ENCODE assay signal across 23 mouse cellular contexts in genomic region chr1:161728546-161729206, GRCm38 (mm10). TPM values are rescaled to one million over a fixed set of nuclear protein-coding genes. Genes with fewer than 3 reads are reported as not detected.
DNase-seq lines count a peak whose midpoint lies in the region; ATAC-seq and TF ChIP-seq lines count a peak whose summit lies in the region.
"Had no signal": no experiment of that assay in that cellular context is flagged by ENCODE, and none has a peak within 500 bp of the region (broad histone marks: within the 10 kb centered on the region; RNA-seq: fewer than 3 reads in every experiment).

No protein-coding gene starts in this region.

- TF ChIP-seq CTCF in intestine, postnatal 0 days (IDR thresholded peaks at IDR 0.05; ENCODE audit: low read depth), result no peak

- DNase-seq in kidney, postnatal 36 days, result peak; percentile 13 to 17
- DNase-seq in kidney, postnatal 25 days, result no peak
- DNase-seq in ES-E14 (ENCODE audit: low read depth, low spot score), result no peak
- DNase-seq in natural killer cell, adult 2 months (ENCODE audit: low spot score in 2 of 2), result peak; percentile 37 to 46
- no peak for DNase-seq in thymus, postnatal 14 days
- DNase-seq: adrenal gland, adult 2 months; adrenal gland, postnatal 25 days; cerebellum, adult 2 months; cerebellum, postnatal 14 days; forebrain, postnatal 0 days; gastrocnemius, postnatal 14 days; heart, postnatal 4 days had no signal

- no peak overlapping the region for H3K4me2 ChIP-seq in intestine, postnatal 0 days (replicated peaks; ENCODE audit: low read depth)
- H3K4me2 ChIP-seq: embryonic facial prominence, embryonic 13.5 days; forebrain, embryonic 13.5 days; heart, embryonic 13.5 days; hindbrain, embryonic 14.5 days had no signal

- 78% methylated on average over 7 of the region's 7 CpGs for WGBS in intestine, postnatal 0 days

- no peak overlapping the region for H3K4me3 ChIP-seq in ES-E14 (ENCODE audit: insufficient read depth in 1 of 2, low read depth in 1 of 2, low read length in 2 of 2, poor library complexity in 1 of 2, severe bottlenecking in 1 of 2)
- no peak overlapping the region for H3K4me3 ChIP-seq in intestine, postnatal 0 days (ENCODE audit: low read depth, low read length)
- H3K4me3 ChIP-seq: embryonic facial prominence, embryonic 13.5 days; forebrain, embryonic 13.5 days; heart, embryonic 13.5 days had no signal

- no peaks in the 10 kb centered on the region for H3K36me3 ChIP-seq in ES-E14 (ENCODE audit: control insufficient read depth, insufficient read depth, low read length, poor library complexity, severe bottlenecking)
- H3K36me3 ChIP-seq in intestine, postnatal 0 days (ENCODE audit: control insufficient read depth, insufficient read depth), result no peaks in the 10 kb centered on the region
- H3K36me3 ChIP-seq: embryonic facial prominence, embryonic 13.5 days; heart, embryonic 13.5 days had no signal

- no peaks in the 10 kb centered on the region for H3K9me3 ChIP-seq in ES-E14 (ENCODE audit: control insufficient read depth, insufficient read depth, low read depth, low read length)
- no peaks in the 10 kb centered on the region for H3K9me3 ChIP-seq in intestine, postnatal 0 days (ENCODE audit: control insufficient read depth)
- H3K9me3 ChIP-seq: embryonic facial prominence, embryonic 13.5 days; forebrain, embryonic 13.5 days; heart, embryonic 13.5 days had no signal

- H3K27me3 ChIP-seq in intestine, postnatal 0 days (replicated peaks; ENCODE audit: control insufficient read depth, insufficient read depth, low read length), result no peaks in the 10 kb centered on the region
- H3K27me3 ChIP-seq: embryonic facial prominence, embryonic 13.5 days; forebrain, embryonic 13.5 days; heart, embryonic 13.5 days; Patski had no signal

- H3K9ac ChIP-seq in ES-E14 (ENCODE audit: insufficient read depth, low read depth, low read length, poor library complexity, severe bottlenecking), result no peak overlapping the region
- H3K9ac ChIP-seq in intestine, postnatal 0 days (ENCODE audit: low read depth, low read length), result no peak overlapping the region
- H3K9ac ChIP-seq: embryonic facial prominence, embryonic 13.5 days; forebrain, embryonic 13.5 days; forebrain, postnatal 0 days; heart, embryonic 13.5 days; hindbrain, embryonic 14.5 days had no signal

- in situ Hi-C loops in ES-E14 (cut with MboI; ENCODE audit: low sequenced_read_pairs in 2 of 2, unreplicated experiment in 2 of 2), result no loop called here

- peak; percentile 34 to 50; a peak in 2 of 4 replicates for ATAC-seq in hematopoietic stem cell, adult 5-6 weeks (replicated peaks in 1 of 2; ENCODE audit: insufficient read depth in 1 of 2, low FRiP score in 2 of 2, low TSS enrichment in 1 of 2, low read depth in 1 of 2, poor library complexity in 2 of 2, severe bottlenecking in 2 of 2)
- no peak for ATAC-seq in intestine, postnatal 0 days
- ATAC-seq in erythroid progenitor cell, adult 5-6 weeks (replicated peaks; ENCODE audit: low FRiP score, poor library complexity, severe bottlenecking), result no peak
- ATAC-seq: CD4-positive, CD25-positive, alpha-beta regulatory T cell, adult 4 months; forebrain, embryonic 13.5 days; forebrain, postnatal 0 days; Patski had no signal

- no peak overlapping the region for H3K27ac ChIP-seq in ES-E14 (ENCODE audit: insufficient read depth, low read depth, low read length, poor library complexity, severe bottlenecking)
- H3K27ac ChIP-seq in intestine, postnatal 0 days (ENCODE audit: low read depth, low read length), result no peak overlapping the region
- H3K27ac ChIP-seq: embryonic facial prominence, embryonic 13.5 days; forebrain, embryonic 13.5 days; heart, embryonic 13.5 days; hindbrain, embryonic 14.5 days had no signal

- no peaks in the 10 kb centered on the region; a peak in 1 of 4 replicates for H3K4me1 ChIP-seq in ES-E14 (ENCODE audit: control insufficient read depth in 2 of 2, insufficient read depth in 2 of 2, low read length in 2 of 2, poor library complexity in 1 of 2)
- no peaks in the 10 kb centered on the region for H3K4me1 ChIP-seq in intestine, postnatal 0 days (replicated peaks; ENCODE audit: control insufficient read depth, insufficient read depth, low read length)
- H3K4me1 ChIP-seq: embryonic facial prominence, embryonic 13.5 days; forebrain, embryonic 13.5 days; heart, embryonic 13.5 days had no signal

TF ChIP-seq in ES-E14, 5 proteins besides CTCF, POLR2A, EP300 and RAD21:
- TF ChIP-seq ZC3H11A (IDR thresholded peaks at IDR 0.05; ENCODE audit: borderline replicate concordance, low read depth, low read length) (no peak), MAFK (IDR thresholded peaks at IDR 0.05; ENCODE audit: insufficient read depth, low read depth, low read length) (0 out of 2 replicates have a peak, but pooled peaks have one; percentile 28), HCFC1 (IDR thresholded peaks at IDR 0.05; ENCODE audit: borderline replicate concordance, insufficient read depth, low read length) (no peak), CHD2 (IDR thresholded peaks at IDR 0.05; ENCODE audit: low read depth, low read length) (no peak), ZNF384 (IDR thresholded peaks at IDR 0.05; ENCODE audit: low read depth, low read length) (no peak)

RNA-seq across cellular contexts. Expression of gene Fasl, which starts 59.6 kb away (rescaled TPM):
- 0.22 and 0.26 TPM in 2 replicates for total RNA-seq in ES-E14 (2012; rRNA removed)
- total RNA-seq in hematopoietic stem cell, adult 5-6 weeks (2017), result 0.50 and 0.69 TPM in 2 replicates
- polyA plus RNA-seq in intestine, postnatal 0 days (2015; fragmentation: Nextera tagmentation; extraction: Ambion mirVana), result not detected in 2 replicates
- total RNA-seq in erythroid progenitor cell, adult 5-6 weeks (2015; ENCODE audit: low replicate concordance), result 3.2 TPM in 1 of 2 replicates, not detected in the other
- total RNA-seq in erythroid progenitor cell, adult 5-6 weeks (2017; ENCODE audit: low replicate concordance), result not detected in 2 replicates
- total RNA-seq: adrenal gland, adult 2 months; adrenal gland, postnatal 25 days; gastrocnemius, adult 18-20 months; gastrocnemius, postnatal 14 days; heart, postnatal 4 days had no signal
- polyA plus RNA-seq: adrenal gland, adult 2 months; embryonic facial prominence, embryonic 13.5 days; forebrain, embryonic 13.5 days; forebrain, postnatal 0 days; heart, embryonic 13.5 days; heart, postnatal 0 days; hindbrain, embryonic 14.5 days; Patski had no signal

Comparison
In these comparisons a context has a peak if more than half of its experiments do, and no peak if none do; other contexts are left out.
1. DNase-seq: peak in kidney, postnatal 36 days (2 of 2) and natural killer cell, adult 2 months (2 of 2); none in kidney, postnatal 25 days (0 of 2), ES-E14 (single experiment) and thymus, postnatal 14 days (single experiment).
2. ATAC-seq: peak in hematopoietic stem cell, adult 5-6 weeks (2 of 2); none in intestine, postnatal 0 days (single experiment) and erythroid progenitor cell, adult 5-6 weeks (single experiment).